Mouse (Mus musculus) liver, embryonic 14 days (tissue): ENCODE measurements around the gene Gm10073. TPM values are rescaled to one million over a fixed set of nuclear protein-coding genes. Genes with fewer than 3 reads are reported as not detected.

Experiments
- polyA plus RNA-seq: library from polyadenylated mRNA; depleted of rRNA; stranded (reverse); fragments of >200 nt; gene quantifications from 2 replicates; pipeline ENCODE4 v1.2.3, GENCODE M21; 2012; rRNA removed

Gene Gm10073
- 43.6 and 54.2 TPM in 2 replicates for polyA plus RNA-seq

GRCm38 (mm10) chr8:106573168-106573567 is at the start of gene Gm10073:
Gene Gm10073, minus strand, starts transcription at chr8:106573461.

GRCm38 (mm10) chr8:106603131-106603819 is 30.0 kb upstream of the Gm10073 start, which contains the start of gene Cdh1:
Gene Cdh1, plus strand, starts transcription at chr8:106603351.

Other genes starting within 250 kb of the Gm10073 start
- gene Smpd3, start 235.5 kb downstream of the Gm10073 start, polyA plus RNA-seq: 0.20 and 0.22 TPM in 2 replicates
- gene Zfp90, start 158.1 kb downstream of the Gm10073 start, polyA plus RNA-seq: 1.7 and 2.0 TPM in 2 replicates
- gene 6030452D12Rik, start 72.9 kb downstream of the Gm10073 start, polyA plus RNA-seq: not detected in 2 replicates
- gene Cdh3, start 62.6 kb downstream of the Gm10073 start, polyA plus RNA-seq: 1.3 TPM in 2 replicates
- 9.9 and 11.5 TPM in 2 replicates for gene Cdh1, start 29.9 kb upstream of the Gm10073 start, polyA plus RNA-seq
- 1.5 and 1.7 TPM in 2 replicates for gene Tango6, start 109.6 kb upstream of the Gm10073 start, polyA plus RNA-seq